Mouse (Mus musculus) brown adipose tissue, adult 24 weeks (tissue): ENCODE data around the gene Arhgap24. TPM values are rescaled to one million over a fixed set of nuclear protein-coding genes. Genes with fewer than 3 reads are reported as not detected.

ENCODE experiments used
- H3K27ac ChIP-seq: fragments of 200-500 bp; replicated peaks from 2 replicates; pipeline ENCODE4 v1.5.1; 2012; ENCODE audit warnings: low read depth, mild to moderate bottlenecking, low read length
- H3K4me1 ChIP-seq: fragments of 200-500 bp; 2 replicates; pipeline ENCODE4 v1.6.1; 2012; ENCODE audit warnings: low read length, mixed read lengths; ENCODE audit not compliant: control insufficient read depth, insufficient read depth, insufficient read length
- H3K4me3 ChIP-seq: fragments of 200-500 bp; 2 replicates; pipeline ENCODE4 v1.5.1; 2012; ENCODE audit warnings: low read depth, mild to moderate bottlenecking, low read length, moderate library complexity; ENCODE audit not compliant: insufficient read depth
- polyA plus RNA-seq: library from polyadenylated mRNA; stranded (reverse); fragments of >200 nt; gene quantifications from 2 replicates; pipeline ENCODE4 v1.2.4, GENCODE M21; 2012; ENCODE audit not compliant: missing spikeins, insufficient read depth, insufficient read length

The Arhgap24 gene
- polyA plus RNA-seq, 1 experiment = 28.3 TPM

DNA sequence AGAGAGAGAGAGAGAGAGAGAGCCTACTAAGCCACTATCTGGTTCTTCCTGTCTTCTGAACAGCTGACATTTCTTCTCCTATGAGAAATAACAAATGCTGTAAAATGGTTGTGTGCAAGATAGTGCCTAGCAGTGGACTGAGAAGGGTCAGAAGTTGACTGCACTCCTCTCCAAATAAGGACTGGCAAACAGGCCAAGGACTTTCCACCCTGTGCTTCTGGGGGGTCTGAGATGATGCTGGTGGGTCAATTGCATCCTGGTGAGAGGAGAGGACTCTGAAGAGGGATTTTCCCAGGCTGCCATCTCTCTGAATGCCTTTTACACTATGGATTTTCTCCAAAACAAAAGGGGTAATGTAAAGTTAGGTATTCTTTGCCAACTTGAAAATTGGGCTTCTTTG lies 177.9 kb downstream of the Arhgap24 start:
- H3K27ac ChIP-seq = no peak overlapping the region
- no peaks in the 10 kb centered on the region for H3K4me1 ChIP-seq
- H3K4me3 ChIP-seq = no peak overlapping the region

DNA sequence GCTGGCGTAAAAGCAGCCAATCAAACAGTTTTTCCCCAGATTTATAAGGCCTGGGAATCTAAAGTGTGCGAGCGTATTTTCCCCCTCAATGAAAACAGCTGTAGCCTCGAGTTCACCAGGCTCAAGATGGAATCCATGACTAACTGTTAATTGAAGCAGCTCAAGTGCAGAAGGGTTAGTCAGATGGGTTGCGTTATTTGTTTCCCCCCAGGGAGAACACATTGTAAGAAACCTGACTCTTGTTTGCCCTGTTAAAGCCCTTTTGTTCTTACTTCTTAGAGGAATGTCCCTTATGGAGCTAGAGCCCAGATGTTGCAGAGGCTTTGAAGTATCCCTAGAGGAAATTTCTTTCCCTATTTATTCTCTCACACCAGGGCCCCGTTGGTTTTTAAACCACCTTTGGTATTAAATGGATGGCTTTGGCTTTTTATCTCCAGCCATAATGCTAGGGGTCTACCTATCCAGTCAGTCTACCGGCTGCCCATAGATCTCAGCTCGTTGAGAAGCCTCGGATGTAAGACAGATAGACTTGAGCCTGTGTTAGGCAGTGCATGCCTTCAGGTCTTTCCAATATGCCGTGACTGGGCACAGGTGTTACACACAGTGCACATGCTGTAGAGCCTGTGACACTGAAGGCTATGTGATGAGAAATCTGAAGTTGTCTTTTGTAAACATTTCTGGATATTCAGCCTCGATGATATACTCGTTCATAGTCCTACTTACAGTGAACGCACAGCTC lies 184.0 kb downstream of the Arhgap24 start:
- no peak overlapping the region for H3K4me3 ChIP-seq
- H3K27ac ChIP-seq = 0 out of 2 replicates have a peak overlapping the region, but pooled peaks have one; percentile 17
- H3K4me1 ChIP-seq = peaks cover 8% of the 10 kb centered on the region

DNA sequence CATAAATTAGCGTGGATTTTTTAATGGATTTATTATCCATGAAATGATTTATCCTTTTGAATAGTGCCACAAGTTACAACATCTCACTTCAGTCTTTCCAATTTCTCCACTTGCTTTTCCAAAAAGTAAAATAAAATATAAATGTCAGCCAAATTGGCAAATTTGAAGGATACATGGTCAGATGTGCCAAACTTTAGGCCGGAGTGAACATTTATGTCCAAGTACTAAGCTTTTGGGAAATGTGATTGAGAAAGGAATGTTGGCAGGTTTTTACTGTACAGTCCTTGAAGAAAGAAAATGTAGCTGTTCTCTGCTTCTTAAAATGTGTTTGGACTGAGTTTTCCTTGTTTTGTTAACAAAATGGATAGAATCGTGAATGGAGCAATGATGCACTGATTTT lies 185.7 kb downstream of the Arhgap24 start:
- Histone ChIP-seq H3K4me1 (peaks cover 10% of the 10 kb centered on the region), H3K4me3 (no peak overlapping the region), H3K27ac (peak overlapping the region; percentile 44)

DNA sequence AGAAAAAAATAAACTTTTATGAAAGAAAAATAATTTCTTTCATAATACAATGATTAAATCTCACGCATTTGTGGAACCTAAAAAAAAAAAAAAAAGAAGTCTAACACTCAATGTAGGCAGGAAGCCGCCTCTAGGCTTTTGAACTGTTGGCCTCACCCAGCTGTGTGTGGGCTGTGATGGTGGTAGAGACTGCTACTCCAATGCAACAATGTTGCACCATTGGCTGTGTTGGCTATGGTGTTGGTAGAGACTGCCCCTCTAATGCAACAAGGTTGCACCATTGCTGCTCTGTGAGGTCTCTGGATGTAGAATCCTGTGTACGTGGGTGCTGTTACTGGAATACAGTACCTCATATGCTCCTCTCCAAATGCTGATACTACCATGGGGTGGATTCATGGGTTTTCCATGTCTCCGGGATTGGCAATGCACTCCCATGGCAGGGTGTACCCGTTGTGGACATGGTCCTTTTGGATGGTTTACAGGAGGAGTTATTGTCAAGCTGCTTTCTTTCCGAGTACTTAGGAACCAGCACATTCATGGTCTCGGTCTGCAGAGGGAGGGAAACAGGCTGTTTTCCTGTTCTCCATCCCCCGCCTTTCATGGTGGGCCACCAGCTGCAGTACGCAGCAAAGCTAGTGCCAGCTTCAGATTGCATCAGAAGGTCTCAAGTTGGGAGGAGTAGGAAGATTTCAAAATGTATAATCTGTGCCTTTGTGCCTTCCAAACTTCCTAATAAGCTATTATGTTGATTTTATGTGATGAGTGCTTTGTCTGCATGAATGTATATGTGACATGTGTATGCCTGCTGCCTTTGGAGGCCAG lies 186.8 kb downstream of the Arhgap24 start:
- H3K27ac ChIP-seq = 0 out of 2 replicates have a peak overlapping the region, but pooled peaks have one; percentile 15
- peaks cover 10% of the 10 kb centered on the region for H3K4me1 ChIP-seq
- no peak overlapping the region for H3K4me3 ChIP-seq

DNA sequence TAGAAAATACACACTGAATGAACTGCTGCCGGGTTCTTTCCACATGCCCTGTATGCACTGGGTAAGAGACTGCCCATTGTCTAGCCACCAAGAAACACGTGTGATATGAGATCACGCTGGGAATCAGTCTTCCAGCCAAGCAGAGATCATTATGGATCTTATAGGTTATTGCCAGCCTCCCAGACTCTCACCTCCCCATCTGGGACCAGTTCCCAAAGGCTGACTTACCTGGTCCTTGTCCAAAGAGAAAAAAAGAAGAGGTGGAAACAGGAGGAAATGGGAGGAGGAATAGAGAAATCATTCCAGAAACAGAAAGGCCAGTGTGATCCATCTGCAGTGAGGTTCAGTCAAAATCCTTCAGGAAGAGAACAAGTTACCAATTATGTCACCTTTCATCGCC lies 189.0 kb downstream of the Arhgap24 start:
- Histone ChIP-seq H3K4me3 (no peak overlapping the region), H3K4me1 (peaks cover 10% of the 10 kb centered on the region), H3K27ac (peak overlapping the region; percentile 16; the same call in 1 of the 2 replicates)

DNA sequence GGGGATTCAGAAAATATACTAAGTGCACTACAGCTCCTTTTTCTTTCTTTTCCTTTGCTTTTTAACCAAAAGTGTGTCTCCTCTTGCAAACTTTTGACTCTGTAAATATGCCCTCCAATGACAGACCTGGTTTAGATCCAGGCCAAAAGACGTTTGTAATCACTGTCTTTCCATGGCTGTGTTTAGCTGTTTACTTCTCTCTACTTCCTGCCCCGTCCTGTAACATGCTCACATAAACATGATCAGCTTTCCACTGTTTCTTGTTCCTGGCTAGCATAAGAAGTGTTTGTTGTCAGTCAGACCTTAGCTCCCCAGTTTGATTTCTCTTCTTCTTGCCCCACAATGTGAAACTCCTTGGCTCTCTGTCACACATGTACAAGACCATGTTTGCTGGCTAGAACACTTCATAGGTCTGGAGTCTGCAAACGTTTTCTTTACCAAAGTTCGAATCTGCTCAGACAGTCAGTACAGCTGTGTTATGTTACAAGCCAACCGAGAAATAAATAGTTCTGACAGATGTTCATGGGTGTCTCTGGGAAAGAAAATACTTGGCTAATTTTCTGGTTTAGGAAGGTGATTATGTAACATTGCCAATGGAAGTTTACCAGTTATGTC lies 189.6 kb downstream of the Arhgap24 start:
- Histone ChIP-seq H3K4me1 (peaks cover 14% of the 10 kb centered on the region), H3K4me3 (no peak overlapping the region), H3K27ac (peak overlapping the region; percentile 37)

DNA sequence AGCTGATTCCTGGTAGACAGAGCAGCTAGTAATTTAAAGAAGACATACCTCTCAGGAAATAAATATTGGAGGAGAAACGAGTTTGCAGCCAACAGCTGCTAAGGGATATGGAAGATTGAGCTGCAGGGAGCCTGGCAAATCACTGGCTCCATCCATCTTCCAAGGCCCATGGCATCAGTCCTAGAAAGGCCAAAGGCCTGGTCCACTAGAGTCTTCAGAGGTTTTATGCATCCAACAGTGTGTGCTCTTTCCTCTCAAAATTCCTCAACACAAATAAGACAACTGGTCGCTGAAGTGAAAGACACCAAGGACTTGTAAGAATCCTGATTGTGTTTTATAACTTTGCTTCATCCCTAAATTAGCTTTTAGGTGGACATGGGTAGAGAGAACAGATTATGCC lies 194.1 kb downstream of the Arhgap24 start:
- Histone ChIP-seq H3K27ac (peak overlapping the region; percentile 25; the same call in 1 of the 2 replicates), H3K4me1 (peaks cover 8% of the 10 kb centered on the region; the same call in 1 of the 2 replicates), H3K4me3 (no peak overlapping the region)

DNA sequence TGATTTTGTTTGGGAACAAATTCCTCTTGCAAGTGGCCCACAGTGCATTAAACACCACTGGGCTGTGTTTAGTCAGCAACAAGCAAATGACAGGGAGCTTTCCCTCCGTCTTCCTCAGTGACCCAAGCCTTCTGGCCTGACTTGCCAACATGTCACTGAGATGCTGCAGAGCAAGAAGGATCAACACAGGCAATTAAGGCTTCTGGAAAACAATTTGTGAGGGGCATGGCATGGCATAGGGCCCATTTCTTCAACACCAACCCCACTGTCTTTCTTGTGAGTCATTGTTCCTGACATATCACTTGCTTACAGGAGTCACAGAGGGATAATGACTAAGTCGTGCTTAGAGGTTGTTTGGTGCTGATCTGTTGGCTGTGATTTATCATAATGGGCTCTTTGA lies 196.0 kb downstream of the Arhgap24 start:
- Histone ChIP-seq H3K27ac (no peak overlapping the region), H3K4me1 (peaks cover 5% of the 10 kb centered on the region; the same call in 1 of the 2 replicates)

DNA sequence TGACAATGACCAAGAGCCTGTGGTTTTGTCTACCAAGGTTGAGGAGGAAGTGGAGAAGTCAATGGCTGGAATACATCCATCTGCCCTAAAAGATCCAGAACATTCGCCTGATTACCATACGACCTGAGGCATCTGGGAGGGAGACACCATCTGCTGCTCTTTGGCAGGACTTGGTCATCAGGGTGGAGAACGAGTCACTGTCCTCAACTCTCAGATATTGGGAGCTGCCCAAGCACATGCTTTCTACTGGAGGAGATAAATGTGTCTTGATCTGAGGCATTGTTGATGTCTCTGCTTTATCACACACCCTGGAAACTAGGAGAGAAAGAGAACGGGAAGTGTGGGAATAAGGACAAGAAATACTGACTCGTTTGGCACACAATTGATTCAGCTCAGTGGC lies 206.5 kb downstream of the Arhgap24 start:
- no peak overlapping the region for H3K4me3 ChIP-seq
- no peak overlapping the region for H3K27ac ChIP-seq
- H3K4me1 ChIP-seq = no peaks in the 10 kb centered on the region

More for the DNA sequence above, 196.0 kb downstream of the Arhgap24 start:
- H3K4me3 ChIP-seq = no peak overlapping the region

DNA sequence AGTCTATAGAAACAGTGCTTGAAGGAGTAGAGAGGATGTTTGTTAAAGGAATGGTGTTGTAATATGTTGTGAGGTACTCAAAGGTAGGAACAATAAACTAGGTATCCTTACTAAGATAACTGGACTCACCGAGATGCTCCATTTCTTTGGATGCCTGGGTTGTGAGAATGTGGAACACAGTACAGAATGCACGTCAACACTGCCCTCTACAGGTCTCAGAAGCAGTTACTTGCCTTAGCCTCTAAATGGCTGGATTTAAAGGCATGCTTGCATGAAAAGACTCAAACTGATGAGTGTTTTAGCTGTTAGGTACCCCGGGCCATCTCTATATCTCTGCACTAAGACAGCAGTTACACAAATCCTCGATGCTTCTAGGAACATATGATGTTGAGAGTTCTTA lies 211.3 kb downstream of the Arhgap24 start:
- no peaks in the 10 kb centered on the region for H3K4me1 ChIP-seq
- no peak overlapping the region for H3K27ac ChIP-seq
- no peak overlapping the region for H3K4me3 ChIP-seq

DNA sequence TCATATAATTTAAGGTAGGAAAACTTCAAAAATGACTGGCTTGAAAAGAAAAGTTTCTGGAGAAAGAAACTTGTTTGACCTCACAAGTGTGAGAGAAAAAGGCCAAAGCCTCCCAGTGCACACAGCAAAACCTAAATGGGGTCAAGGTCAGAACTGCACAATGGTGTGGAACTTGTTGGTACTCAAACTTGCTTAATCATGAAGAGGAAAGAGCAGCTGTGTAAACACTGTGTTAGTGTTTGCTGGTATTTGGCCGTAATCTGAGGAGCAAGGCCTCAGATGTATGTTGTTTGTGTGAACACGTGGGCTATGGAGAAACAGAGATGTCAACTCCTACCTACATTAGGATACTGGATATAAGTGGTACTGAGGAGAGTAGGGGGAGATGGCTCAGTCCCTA lies 212.0 kb downstream of the Arhgap24 start:
- H3K27ac ChIP-seq = no peak overlapping the region
- no peak overlapping the region for H3K4me3 ChIP-seq
- H3K4me1 ChIP-seq = no peaks in the 10 kb centered on the region

DNA sequence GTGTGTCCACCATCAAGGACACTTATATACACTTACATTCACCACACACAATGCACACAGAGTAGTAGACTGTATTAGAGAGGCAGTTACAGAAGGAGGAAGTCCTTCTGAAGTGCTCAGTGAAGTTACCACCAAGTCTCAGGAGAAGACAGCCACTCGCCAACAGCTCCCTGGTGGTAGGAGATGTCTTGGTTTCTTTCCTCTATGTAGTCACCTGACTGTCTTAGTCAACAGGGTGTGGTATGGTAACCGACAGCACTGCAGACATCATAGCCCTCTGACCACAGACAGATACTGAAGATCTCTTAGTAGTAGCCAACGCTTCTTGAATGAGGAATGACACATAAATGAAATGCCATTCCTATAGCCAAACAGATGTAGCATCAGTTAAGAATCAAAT lies 212.7 kb downstream of the Arhgap24 start:
- no peak overlapping the region for H3K27ac ChIP-seq
- no peaks in the 10 kb centered on the region for H3K4me1 ChIP-seq
- H3K4me3 ChIP-seq = no peak overlapping the region

DNA sequence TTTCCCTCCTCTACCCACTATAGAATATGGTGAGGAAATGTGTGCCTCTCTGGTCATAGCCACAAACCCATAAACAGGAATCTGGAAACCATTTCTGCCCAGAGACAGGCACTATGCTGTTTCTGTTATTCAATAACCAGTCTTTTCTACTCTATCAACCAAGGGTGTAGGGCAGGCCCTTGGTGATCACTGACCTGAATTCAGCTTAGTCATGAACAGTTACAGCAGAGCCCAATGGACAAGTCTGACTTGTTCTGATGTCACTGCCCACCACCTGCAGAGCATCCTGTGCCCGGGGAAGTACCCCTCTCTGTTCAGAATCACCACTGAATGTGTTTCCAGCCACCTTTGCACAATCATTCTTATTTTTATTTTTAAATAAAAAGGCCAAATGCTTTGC lies 216.6 kb downstream of the Arhgap24 start:
- no peaks in the 10 kb centered on the region for H3K4me1 ChIP-seq
- H3K27ac ChIP-seq = no peak overlapping the region
- no peak overlapping the region for H3K4me3 ChIP-seq

DNA sequence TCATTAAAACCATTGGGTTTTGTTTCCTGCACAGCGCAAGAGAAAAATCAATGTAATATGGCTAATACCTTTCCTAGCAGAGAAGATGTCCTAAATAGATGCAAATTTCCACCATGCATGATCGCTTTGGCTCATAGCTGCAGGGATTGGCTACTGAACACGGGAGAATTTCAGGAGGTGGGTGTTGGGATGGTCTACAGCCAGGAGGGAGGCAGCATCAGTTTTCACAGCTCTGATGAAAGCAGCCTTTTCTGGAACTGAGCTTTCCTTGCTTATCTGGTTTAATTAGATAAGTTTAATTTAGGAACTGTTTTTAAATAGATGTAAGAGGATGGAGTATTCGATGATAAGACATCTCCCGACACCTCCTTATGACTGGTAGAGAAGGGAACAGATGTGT lies 217.2 kb downstream of the Arhgap24 start:
- H3K4me3 ChIP-seq = no peak overlapping the region
- no peaks in the 10 kb centered on the region for H3K4me1 ChIP-seq
- H3K27ac ChIP-seq = no peak overlapping the region

DNA sequence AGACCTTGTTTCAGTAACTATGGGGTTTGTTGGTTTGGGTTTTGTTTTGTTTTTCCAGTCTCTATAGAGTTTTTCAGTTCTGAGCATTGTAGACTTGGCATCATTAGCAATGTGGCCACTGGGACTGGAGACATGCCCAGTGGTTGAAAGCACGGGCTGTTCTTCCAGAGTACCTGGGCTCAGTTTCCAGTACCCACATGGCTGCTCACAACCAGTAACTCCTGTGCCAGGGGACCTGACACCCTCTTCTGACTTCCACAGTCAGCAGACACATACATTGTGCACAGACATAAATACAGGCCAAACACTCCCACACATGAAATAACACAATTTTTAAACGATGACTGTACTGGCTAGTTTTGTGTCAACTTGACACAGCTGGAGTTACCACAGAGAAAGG lies 217.7 kb downstream of the Arhgap24 start:
- Histone ChIP-seq H3K27ac (no peak overlapping the region), H3K4me3 (no peak overlapping the region), H3K4me1 (no peaks in the 10 kb centered on the region)
